Mouse (Mus musculus) MEL (cell line): ENCODE data around the gene Omp. TPM values are rescaled to one million over a fixed set of nuclear protein-coding genes. Genes with fewer than 3 reads are reported as not detected.

Experiments used
- DNase-seq: peaks from one replicate; pipeline ENCODE4 v3.0.0; 2011; ENCODE audit warnings: low read depth, low spot score
- H3K27ac ChIP-seq: 2 replicates; pipeline ENCODE4 v1.5.1; 2012; ENCODE audit warnings: low read depth, mild to moderate bottlenecking, control low read depth, low read length, moderate library complexity; ENCODE audit not compliant: control insufficient read depth
- H3K27me3 ChIP-seq, 2 experiments: fragments of 150-350 bp in 1 of 2; sonication (generic) in 1 of 2; 2 replicates each; pipeline ENCODE4 v1.6.1; 2012; ENCODE audit warnings: low read length in 2 of 2, mild to moderate bottlenecking in 2 of 2, improper control_type of control experiment in 1 of 2, moderate library complexity in 1 of 2; ENCODE audit not compliant: insufficient read depth in 2 of 2, control insufficient read depth in 1 of 2
- H3K36me3 ChIP-seq, 2 experiments: 2 replicates each; pipeline ENCODE4 v1.6.1; 2012 to 2014; ENCODE audit warnings: low read length in 2 of 2, improper control_type of control experiment in 1 of 2, inconsistent platforms in 1 of 2, mild to moderate bottlenecking in 1 of 2; ENCODE audit not compliant: insufficient read depth in 2 of 2, control insufficient read depth in 1 of 2
- H3K4me1 ChIP-seq, 2 experiments: fragments of 150-350 bp in 1 of 2; sonication (generic) in 1 of 2; 2 replicates each; pipeline ENCODE4 v1.6.1; 2012; ENCODE audit warnings: low read length in 2 of 2, improper control_type of control experiment in 1 of 2, mild to moderate bottlenecking in 1 of 2; ENCODE audit not compliant: insufficient read depth in 2 of 2, control insufficient read depth in 1 of 2
- H3K4me3 ChIP-seq, 2 experiments: fragments of 150-350 bp in 1 of 2; sonication (generic) in 1 of 2; 2 replicates each; pipeline ENCODE4 v1.5.1; 2012; ENCODE audit warnings: low read depth in 2 of 2, low read length in 2 of 2, mild to moderate bottlenecking in 2 of 2, moderate library complexity in 2 of 2, control low read depth in 1 of 2, improper control_type of control experiment in 1 of 2; ENCODE audit not compliant: control insufficient read depth in 1 of 2, insufficient read depth in 1 of 2
- H3K79me2 ChIP-seq: 2 replicates; pipeline ENCODE4 v1.6.1; 2012; ENCODE audit warnings: mild to moderate bottlenecking, low read length, moderate library complexity; ENCODE audit not compliant: control insufficient read depth, poor library complexity, insufficient read depth
- H3K9ac ChIP-seq: 2 replicates; pipeline ENCODE4 v1.6.1; 2012; ENCODE audit warnings: low read depth, mild to moderate bottlenecking, control low read depth, low read length, moderate library complexity; ENCODE audit not compliant: control insufficient read depth, poor library complexity, severe bottlenecking
- H3K9me3 ChIP-seq: fragments of 150-350 bp; sonication (generic); replicated peaks from 2 replicates; pipeline ENCODE4 v1.6.1; 2012; ENCODE audit warnings: mild to moderate bottlenecking, low read length, improper control_type of control experiment, moderate library complexity; ENCODE audit not compliant: insufficient read depth
- CHD2 ChIP-seq: IDR thresholded peaks from 2 replicates; pipeline ENCODE4 v1.6.1; 2011; ENCODE audit warnings: low read length, improper control_type of control experiment
- CTCF ChIP-seq, 3 experiments: IDR thresholded peaks in 2 of 3; conservative IDR thresholded peaks in 1 of 3; 2 replicates each; pipeline ENCODE4 v1.5.1; 2011 to 2012; ENCODE audit warnings: low read length in 3 of 3, low read depth in 2 of 3, mild to moderate bottlenecking in 2 of 3, improper control_type of control experiment in 1 of 3, inconsistent platforms in 1 of 3, mixed read lengths in 1 of 3, moderate library complexity in 1 of 3; ENCODE audit not compliant: control insufficient read depth in 1 of 3, insufficient read depth in 1 of 3, poor library complexity in 1 of 3, severe bottlenecking in 1 of 3
- EP300 ChIP-seq, 2 experiments: IDR thresholded peaks; 2 replicates each; pipeline ENCODE4 v1.6.1; 2011; ENCODE audit warnings: improper control_type of control experiment in 2 of 2, low read length in 2 of 2, low read depth in 1 of 2, mild to moderate bottlenecking in 1 of 2
- ETS1 ChIP-seq: IDR thresholded peaks from 2 replicates; pipeline ENCODE4 v1.6.1; 2012; ENCODE audit warnings: low read depth, mild to moderate bottlenecking, inconsistent platforms, low read length, improper control_type of control experiment, moderate library complexity
- GATA1 ChIP-seq: IDR thresholded peaks from 2 replicates; pipeline ENCODE4 v1.6.1; 2011; ENCODE audit warnings: low read depth, low read length, improper control_type of control experiment
- MAZ ChIP-seq: IDR thresholded peaks from 2 replicates; pipeline ENCODE4 v1.6.1; 2012; ENCODE audit warnings: low read depth, mild to moderate bottlenecking, inconsistent platforms, low read length, improper control_type of control experiment
- MEF2A ChIP-seq: IDR thresholded peaks from 2 replicates; pipeline ENCODE4 v1.6.1; 2014; ENCODE audit warnings: low read depth, mild to moderate bottlenecking, inconsistent platforms, low read length, improper control_type of control experiment; ENCODE audit not compliant: poor library complexity, insufficient replicate concordance, severe bottlenecking; ENCODE audit errors: extremely low read depth
- MXI1 ChIP-seq: IDR thresholded peaks from 2 replicates; pipeline ENCODE4 v1.6.1; 2011; ENCODE audit warnings: mild to moderate bottlenecking, low read depth, low read length, improper control_type of control experiment
- MYB ChIP-seq: IDR thresholded peaks from 2 replicates; pipeline ENCODE4 v1.6.1; 2011; ENCODE audit warnings: mild to moderate bottlenecking, low read depth, low read length, improper control_type of control experiment
- NELFE ChIP-seq: IDR thresholded peaks from 2 replicates; pipeline ENCODE4 v1.6.1; 2011; ENCODE audit warnings: low read depth, low read length, improper control_type of control experiment
- RAD21 ChIP-seq: IDR thresholded peaks from 2 replicates; pipeline ENCODE4 v1.6.1; 2011; ENCODE audit warnings: mild to moderate bottlenecking, low read depth, low read length, improper control_type of control experiment
- RCOR1 ChIP-seq: IDR thresholded peaks from 2 replicates; pipeline ENCODE4 v1.6.1; 2012; ENCODE audit warnings: low read depth, mild to moderate bottlenecking, inconsistent platforms, low read length, improper control_type of control experiment
- SIN3A ChIP-seq: IDR thresholded peaks from 2 replicates; pipeline ENCODE4 v1.6.1; 2012; ENCODE audit warnings: low read length, improper control_type of control experiment, inconsistent platforms
- SMC3 ChIP-seq: IDR thresholded peaks from 2 replicates; pipeline ENCODE4 v1.6.1; 2011; ENCODE audit warnings: low read depth, low read length, improper control_type of control experiment
- TAL1 ChIP-seq: IDR thresholded peaks from 2 replicates; pipeline ENCODE4 v1.6.1; 2012; ENCODE audit warnings: mild to moderate bottlenecking, inconsistent platforms, low read length, moderate library complexity, mixed read lengths
- TCF12 ChIP-seq: IDR thresholded peaks from 2 replicates; pipeline ENCODE4 v1.6.1; 2014; ENCODE audit warnings: low read depth, mild to moderate bottlenecking, inconsistent platforms, low read length, improper control_type of control experiment, moderate library complexity
- ZC3H11A ChIP-seq: IDR thresholded peaks from 2 replicates; pipeline ENCODE4 v1.6.1; 2012; ENCODE audit warnings: low read depth, mild to moderate bottlenecking, inconsistent platforms, low read length, improper control_type of control experiment
- ZNF384 ChIP-seq: IDR thresholded peaks from 2 replicates; pipeline ENCODE4 v1.6.1; 2012; ENCODE audit warnings: low read depth, mild to moderate bottlenecking, inconsistent platforms, low read length, improper control_type of control experiment
- polyA plus RNA-seq, 2 experiments: library from polyadenylated mRNA; stranded (reverse) in 1 of 2; unstranded in 1 of 2; fragments of >175 nt in 1 of 2; fragments of >200 nt in 1 of 2; gene quantifications; 2 replicates each; pipeline versions ENCODE4 v1.2.1 to v1.2.4; 2012; ENCODE audit warnings: low replicate concordance in 2 of 2, low read depth in 1 of 2; ENCODE audit not compliant: insufficient read length in 2 of 2, insufficient read depth in 1 of 2, missing spikeins in 1 of 2
- total RNA-seq: library from RNA; depleted of rRNA; stranded (reverse); fragments of 300-350 nt; gene quantifications from 2 replicates; pipeline ENCODE4 v1.2.3, GENCODE M21; 2012

The Omp gene
- total and polyA plus RNA-seq, 3 experiments: 0.07 to 0.08 TPM; not detected in 1

DNA sequence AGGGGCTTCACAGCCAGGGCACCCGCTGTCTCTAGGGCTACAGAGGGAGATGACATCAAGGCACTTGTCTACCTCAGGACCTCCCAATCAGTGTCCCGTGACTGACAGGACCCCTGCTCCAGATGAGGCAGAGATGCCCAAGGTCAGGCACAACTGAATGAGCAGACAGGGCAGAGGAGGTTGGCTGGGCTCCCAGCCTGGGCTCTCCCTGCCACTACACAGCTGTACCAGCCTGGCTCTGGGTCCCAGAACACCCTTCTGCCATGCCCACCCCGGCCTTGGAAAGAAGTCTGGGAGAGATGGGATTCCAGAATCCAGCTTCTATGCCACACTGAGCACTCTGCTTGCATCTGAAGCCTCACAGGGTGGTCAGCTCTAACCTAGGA is 11.0 kb upstream of the Omp start:
- peaks cover 0 to 21% of the 10 kb centered on the region in 2 experiments; a peak in 3 of 4 replicates for H3K4me1 ChIP-seq
- H3K4me3 ChIP-seq: no peak overlapping the region
- no peaks in the 10 kb centered on the region for H3K27me3 ChIP-seq
- H3K27ac ChIP-seq: no peak overlapping the region
- H3K9me3 ChIP-seq: no peaks in the 10 kb centered on the region
- H3K79me2 ChIP-seq: no peaks in the 10 kb centered on the region
- peak; percentile 37; the same call in 1 of the 2 replicates for TF ChIP-seq ETS1
- no peak for TF ChIP-seq RCOR1
- peaks cover 0 to 7% of the 10 kb centered on the region in 2 experiments; a peak in 2 of 4 replicates for H3K36me3 ChIP-seq
- no peak for DNase-seq
- H3K9ac ChIP-seq: no peak overlapping the region

DNA sequence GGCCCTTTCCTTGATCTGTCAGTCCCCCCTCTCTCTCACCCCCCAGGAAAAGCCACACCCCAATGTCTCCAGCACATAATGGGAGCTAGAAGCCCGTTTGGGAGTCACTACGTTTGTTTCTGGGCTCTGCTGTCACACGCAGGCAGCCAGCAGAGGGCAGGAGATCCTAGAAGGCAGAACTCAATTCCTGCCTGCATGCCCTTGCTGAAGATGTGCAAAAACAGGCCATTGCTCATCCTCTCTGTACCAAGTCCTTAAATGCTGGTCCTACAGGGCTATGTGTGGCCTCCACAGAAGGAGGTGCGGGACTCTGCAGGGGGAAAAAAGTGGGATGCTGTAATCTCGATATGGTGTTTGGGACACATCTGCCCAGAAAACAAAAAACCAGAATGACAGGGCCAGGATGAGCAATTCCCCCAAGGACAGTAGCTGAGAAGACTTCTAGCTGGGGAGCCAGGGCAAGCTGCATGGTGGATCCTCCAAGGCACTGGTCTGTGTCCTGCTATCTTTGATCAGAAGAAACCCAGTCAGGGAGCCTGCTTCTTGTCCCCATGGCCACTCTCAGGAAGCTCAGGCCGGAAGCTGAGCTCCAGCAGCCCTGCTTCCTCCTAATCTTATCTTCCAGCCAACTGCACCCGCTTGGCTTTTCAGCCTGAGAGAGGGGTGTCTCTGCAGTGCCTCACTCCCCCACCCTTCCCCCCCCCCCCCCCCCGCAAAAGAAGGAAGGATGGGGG is 10.4 kb upstream of the Omp start:
- peaks cover 0 to 7% of the 10 kb centered on the region in 2 experiments; a peak in 2 of 4 replicates for H3K36me3 ChIP-seq
- H3K79me2 ChIP-seq: no peaks in the 10 kb centered on the region
- no peaks in the 10 kb centered on the region for H3K9me3 ChIP-seq
- peak overlapping the region; percentile 60 for H3K27ac ChIP-seq
- peak; percentile 73 for TF ChIP-seq SMC3
- no peak for TF ChIP-seq MXI1
- TF ChIP-seq TAL1: peak; percentile 49
- peak; percentile 72; the same call in 1 of the 2 replicates for TF ChIP-seq MAZ
- peak; percentile 62 to 75 (median 69) for TF ChIP-seq CTCF (IDR thresholded peaks at IDR 0.05 in 2 of 3, conservative IDR thresholded peaks at IDR 0.05 in 1 of 3; ENCODE audit: control insufficient read depth in 1 of 3, insufficient read depth in 1 of 3, low read depth in 2 of 3, low read length in 3 of 3, poor library complexity in 1 of 3, severe bottlenecking in 1 of 3)
- TF ChIP-seq CHD2: no peak
- no peak for TF ChIP-seq MEF2A
- TF ChIP-seq GATA1: peak; percentile 60
- no peak for TF ChIP-seq ZNF384
- peak; percentile 43 for TF ChIP-seq ZC3H11A
- peak; percentile 68 for TF ChIP-seq RAD21
- TF ChIP-seq EP300 (IDR thresholded peaks at IDR 0.05; ENCODE audit: low read depth in 1 of 2, low read length in 2 of 2): peak; percentile 60 to 64
- TF ChIP-seq TCF12: peak; percentile 58
- no peak for TF ChIP-seq MYB
- no peak for TF ChIP-seq NELFE
- TF ChIP-seq SIN3A: 0 out of 2 replicates have a peak, but pooled peaks have one; percentile 8
- TF ChIP-seq, all 39 proteins: peak for 10
- H3K4me1 ChIP-seq: peaks cover 0 to 21% of the 10 kb centered on the region in 2 experiments; a peak in 3 of 4 replicates
- no peaks in the 10 kb centered on the region for H3K27me3 ChIP-seq
- H3K4me3 ChIP-seq: no peak overlapping the region
- H3K9ac ChIP-seq: no peak overlapping the region
- DNase-seq: peak; percentile 82
